In the genomic region with DNA sequence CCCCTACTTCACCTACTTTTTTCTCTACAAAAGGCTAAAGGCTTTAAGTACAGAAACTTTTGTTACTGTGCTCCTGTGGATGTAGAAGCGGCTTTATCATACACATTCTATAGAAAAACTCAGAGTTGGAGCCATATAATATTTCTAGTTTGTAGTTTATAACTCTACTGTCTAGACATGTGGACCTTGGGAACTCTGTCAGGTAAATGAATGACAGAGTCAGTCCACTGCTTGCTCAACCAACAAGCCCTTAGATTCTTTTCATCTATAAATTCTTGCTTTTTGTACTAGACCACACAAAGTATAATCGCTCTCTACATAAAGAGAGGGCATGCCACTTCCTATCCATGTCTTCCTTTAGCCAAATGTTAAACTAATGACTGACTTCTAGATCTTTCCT, we compare ENCODE assay signal across 24 mouse cellular contexts. TPM values are rescaled to one million over a fixed set of nuclear protein-coding genes. Genes with fewer than 3 reads are reported as not detected.
DNase-seq lines count a peak whose midpoint lies in the region; ATAC-seq lines count a peak whose summit lies in the region.
"Had no signal": no experiment of that assay in that cellular context is flagged by ENCODE, and none has a peak within 500 bp of the region (broad histone marks: within the 10 kb centered on the region; RNA-seq: fewer than 3 reads in every experiment).

No protein-coding gene starts in this region.

- no peaks in the 10 kb centered on the region for H3K4me1 ChIP-seq in midbrain, embryonic 11.5 days (ENCODE audit: control insufficient read depth, insufficient read depth, low read length)
- no peaks in the 10 kb centered on the region for H3K4me1 ChIP-seq in midbrain, embryonic 10.5 days
- H3K4me1 ChIP-seq in intestine, embryonic 16.5 days (ENCODE audit: control insufficient read depth, insufficient read depth, low read length): no peaks in the 10 kb centered on the region; the same call in 1 of the 2 replicates
- H3K4me1 ChIP-seq: embryonic facial prominence, embryonic 13.5 days; embryonic facial prominence, embryonic 15.5 days; forebrain, embryonic 10.5 days; forebrain, embryonic 12.5 days had no signal

- DNase-seq in kidney, adult 9 months: peak; percentile 62
- DNase-seq in kidney, adult 18-20 months: no peak
- DNase-seq in midbrain, embryonic 11.5 days (ENCODE audit: low spot score, missing footprints): peak; percentile 8
- DNase-seq in midbrain, embryonic 10.5 days (ENCODE audit: low spot score): no peak
- DNase-seq in lung, postnatal 36 days: no peak
- no peak for DNase-seq in left cerebral cortex, adult 18-20 months (ENCODE audit: low spot score in 2 of 2)
- DNase-seq: adrenal gland, adult 2 months; adrenal gland, postnatal 10 days; adrenal gland, postnatal 25 days; cerebellum, adult 11 months; cerebellum, adult 18-20 months; cerebellum, adult 8-10 months; cerebellum, adult 9-11 months; cerebellum, postnatal 14 days; cerebellum, postnatal 36 days; embryo, embryonic 11 days had no signal

- H3K36me3 ChIP-seq in midbrain, embryonic 11.5 days (ENCODE audit: control insufficient read depth, insufficient read depth, low read length): no peaks in the 10 kb centered on the region
- no peaks in the 10 kb centered on the region for H3K36me3 ChIP-seq in midbrain, embryonic 10.5 days
- no peaks in the 10 kb centered on the region for H3K36me3 ChIP-seq in intestine, embryonic 16.5 days (ENCODE audit: control insufficient read depth, insufficient read depth, low read length)
- H3K36me3 ChIP-seq: embryonic facial prominence, embryonic 13.5 days; embryonic facial prominence, embryonic 15.5 days; forebrain, embryonic 10.5 days; forebrain, embryonic 12.5 days had no signal

- H3K27me3 ChIP-seq in midbrain, embryonic 11.5 days (ENCODE audit: control insufficient read depth, insufficient read depth, low read length): no peaks in the 10 kb centered on the region
- no peaks in the 10 kb centered on the region for H3K27me3 ChIP-seq in midbrain, embryonic 10.5 days (ENCODE audit: low read depth, poor library complexity, severe bottlenecking)
- H3K27me3 ChIP-seq in intestine, embryonic 16.5 days (replicated peaks; ENCODE audit: control insufficient read depth, insufficient read depth, low read length): no peaks in the 10 kb centered on the region
- H3K27me3 ChIP-seq: embryonic facial prominence, embryonic 13.5 days; embryonic facial prominence, embryonic 15.5 days; forebrain, embryonic 12.5 days had no signal

- H3K9me3 ChIP-seq in midbrain, embryonic 11.5 days (ENCODE audit: control insufficient read depth, low read length): no peaks in the 10 kb centered on the region
- no peaks in the 10 kb centered on the region for H3K9me3 ChIP-seq in midbrain, embryonic 10.5 days (replicated peaks)
- no peaks in the 10 kb centered on the region for H3K9me3 ChIP-seq in intestine, embryonic 16.5 days (ENCODE audit: control insufficient read depth, low read length)
- H3K9me3 ChIP-seq: embryonic facial prominence, embryonic 13.5 days; embryonic facial prominence, embryonic 15.5 days; forebrain, embryonic 10.5 days; forebrain, embryonic 12.5 days had no signal

- 90% methylated on average over 2 of the region's 2 CpGs for WGBS in midbrain, embryonic 11.5 days
- 88% methylated on average over 2 of the region's 2 CpGs for WGBS in midbrain, embryonic 10.5 days
- 72% methylated on average over 2 of the region's 2 CpGs for WGBS in intestine, embryonic 16.5 days

- ATAC-seq in midbrain, embryonic 11.5 days (ENCODE audit: low FRiP score): no peak
- peak; percentile 88 for ATAC-seq in intestine, embryonic 16.5 days
- ATAC-seq: forebrain, embryonic 14.5 days had no signal

- H3K4me3 ChIP-seq in midbrain, embryonic 11.5 days (ENCODE audit: low read depth, low read length): no peak overlapping the region
- no peak overlapping the region for H3K4me3 ChIP-seq in midbrain, embryonic 10.5 days
- no peak overlapping the region for H3K4me3 ChIP-seq in intestine, embryonic 16.5 days (ENCODE audit: low read length)
- H3K4me3 ChIP-seq: embryonic facial prominence, embryonic 13.5 days; embryonic facial prominence, embryonic 15.5 days; erythroblast, embryonic 14.5 days; forebrain, embryonic 10.5 days; forebrain, embryonic 12.5 days had no signal

- H3K9ac ChIP-seq in midbrain, embryonic 11.5 days (ENCODE audit: low read length): no peak overlapping the region
- no peak overlapping the region for H3K9ac ChIP-seq in intestine, embryonic 16.5 days (ENCODE audit: low read depth, low read length)
- H3K9ac ChIP-seq: embryonic facial prominence, embryonic 13.5 days; embryonic facial prominence, embryonic 15.5 days; forebrain, embryonic 12.5 days had no signal

- H3K4me2 ChIP-seq in midbrain, embryonic 11.5 days: no peak overlapping the region
- no peak overlapping the region for H3K4me2 ChIP-seq in intestine, embryonic 16.5 days (ENCODE audit: low read depth, low read length)
- H3K4me2 ChIP-seq: embryonic facial prominence, embryonic 13.5 days; embryonic facial prominence, embryonic 15.5 days; forebrain, embryonic 12.5 days had no signal

- H3K27ac ChIP-seq in midbrain, embryonic 11.5 days (ENCODE audit: low read depth, low read length): no peak overlapping the region
- H3K27ac ChIP-seq in midbrain, embryonic 10.5 days (replicated peaks): no peak overlapping the region
- no peak overlapping the region for H3K27ac ChIP-seq in intestine, embryonic 16.5 days (ENCODE audit: low read length)
- H3K27ac ChIP-seq: embryonic facial prominence, embryonic 13.5 days; embryonic facial prominence, embryonic 15.5 days; forebrain, embryonic 10.5 days; forebrain, embryonic 12.5 days had no signal

RNA-seq across cellular contexts. Expression of a gene that starts 45.2 kb away (rescaled TPM):
- 62.1 and 85.2 TPM in 2 replicates for polyA plus RNA-seq in midbrain, embryonic 11.5 days (2014; fragmentation: Nextera tagmentation; extraction: Ambion mirVana)
- 37.8 and 53.4 TPM in 2 replicates for polyA plus RNA-seq in midbrain, embryonic 10.5 days (2016; fragmentation: Nextera tagmentation; extraction: Ambion mirVana)
- 55.5 and 73.7 TPM in 2 replicates for polyA plus RNA-seq in intestine, embryonic 16.5 days (2015; fragmentation: Nextera tagmentation; extraction: Ambion mirVana)
- 10 to 100 TPM; 10.8 to 11.2 TPM for total RNA-seq in left cerebral cortex, adult 18-20 months (2021)
- total RNA-seq: MEL had no signal
- polyA plus RNA-seq: erythroblast, embryonic 14.5 days had no signal

Comparison
In these comparisons a context has a peak if more than half of its experiments do, and no peak if none do; other contexts are left out.
1. DNase-seq: peak in kidney, adult 9 months (single experiment) and midbrain, embryonic 11.5 days (single experiment); none in kidney, adult 18-20 months (single experiment), midbrain, embryonic 10.5 days (single experiment), lung, postnatal 36 days (single experiment) and left cerebral cortex, adult 18-20 months (0 of 2).